Mouse (Mus musculus): ENCODE data around the gene Traf1.

DNA sequence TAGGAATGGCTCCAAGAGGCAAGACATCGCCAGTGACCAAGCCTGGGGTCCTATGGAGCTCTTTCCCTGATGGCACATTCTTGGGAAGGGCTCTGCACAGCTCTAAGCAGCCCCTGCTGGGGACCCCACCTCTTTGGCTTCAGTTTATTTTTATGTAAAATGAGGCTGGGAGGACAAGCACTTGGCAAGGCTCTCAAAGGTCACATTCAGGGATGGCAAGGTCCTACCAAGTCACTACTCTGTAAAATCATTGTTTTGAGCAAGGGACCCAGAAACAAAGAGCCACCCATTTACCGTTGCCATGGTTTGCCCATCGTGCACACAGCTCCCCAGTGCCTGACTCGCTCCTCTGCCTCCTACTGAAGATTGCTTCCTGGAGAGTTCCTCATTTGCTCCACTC is 15.5 kb downstream of the Traf1 start:
- TF ChIP-seq POLR2A (IDR thresholded peaks at IDR 0.05; ENCODE audit: insufficient read depth, low read depth, low read length) = no peak
- TF ChIP-seq CTCF (IDR thresholded peaks at IDR 0.05) = no peak
- TF ChIP-seq EP300 (IDR thresholded peaks at IDR 0.05; ENCODE audit: insufficient read depth, low read depth, low read length) = no peak

Data from heart, adult 2 months (tissue).